Mouse (Mus musculus) hindbrain, embryonic 13.5 days (tissue): Measurements from ENCODE around the gene Rassf1. TPM values are rescaled to one million over a fixed set of nuclear protein-coding genes. Genes with fewer than 3 reads are reported as not detected.

Experiments
- ATAC-seq: fragments of 200-750 bp; cut with Nextera tagmentation; 2 replicates; pipeline ENCODE4 v1.8.0; 2017; ENCODE audit warnings: moderate TSS enrichment; ENCODE audit not compliant: low FRiP score
- H3K27ac ChIP-seq: fragments of 300-500 bp; sonication (generic); 2 replicates; pipeline ENCODE4 v1.5.1; 2015; ENCODE audit warnings: inconsistent platforms, mild to moderate bottlenecking, moderate library complexity
- H3K27me3 ChIP-seq: fragments of 300-500 bp; sonication (generic); 2 replicates; pipeline ENCODE4 v1.6.1; 2015; ENCODE audit warnings: mild to moderate bottlenecking, inconsistent platforms
- H3K36me3 ChIP-seq: fragments of 300-500 bp; sonication (generic); 2 replicates; pipeline ENCODE4 v1.6.1; 2015; ENCODE audit warnings: mild to moderate bottlenecking, inconsistent platforms
- H3K4me1 ChIP-seq: fragments of 300-500 bp; sonication (generic); replicated peaks from 2 replicates; pipeline ENCODE4 v1.6.1; 2015; ENCODE audit warnings: inconsistent platforms
- H3K4me2 ChIP-seq: fragments of 300-500 bp; sonication (generic); 2 replicates; pipeline ENCODE4 v1.6.1; 2015; ENCODE audit warnings: inconsistent platforms, mild to moderate bottlenecking, moderate library complexity
- H3K4me3 ChIP-seq: fragments of 300-500 bp; sonication (generic); 2 replicates; pipeline ENCODE4 v1.5.1; 2015; ENCODE audit warnings: mild to moderate bottlenecking, inconsistent platforms
- H3K9ac ChIP-seq: fragments of 300-500 bp; sonication (generic); 2 replicates; pipeline ENCODE4 v1.6.1; 2015; ENCODE audit warnings: mild to moderate bottlenecking, inconsistent platforms
- H3K9me3 ChIP-seq: fragments of 300-500 bp; sonication (generic); 2 replicates; pipeline ENCODE4 v1.6.1; 2016; ENCODE audit warnings: inconsistent platforms
- WGBS: fragments of 180-500 bp; shearing (Covaris S2); methylation state at CpG from one replicate; pipeline ENCODE4 v1.1.7; 2015; 5-methylcytosine and 5-hydroxymethylcytosine counted together
- polyA plus RNA-seq: library from polyadenylated mRNA; unstranded; fragments of >200 nt; fragmentation: Nextera tagmentation; extraction: Ambion mirVana; gene quantifications from 2 replicates; pipeline ENCODE4 v1.2.1, GENCODE M21; 2015

Rassf1 gene
- polyA plus RNA-seq, 1 experiment from 2014 or later: 36.9 TPM

- no peak for ATAC-seq
- H3K9ac ChIP-seq: peak overlapping the region; percentile 53; the same call in 1 of the 2 replicates
- H3K4me1 ChIP-seq: peaks cover 36% of the 10 kb centered on the region
- H3K36me3 ChIP-seq: peaks cover 40% of the 10 kb centered on the region
- no peaks in the 10 kb centered on the region for H3K9me3 ChIP-seq
- peak overlapping the region; percentile 52 for H3K27ac ChIP-seq
- 24% methylated on average over 25 of the region's 25 CpGs for WGBS
- H3K4me2 ChIP-seq: peak overlapping the region; percentile 19; the same call in 1 of the 2 replicates
- H3K27me3 ChIP-seq: peaks cover 37% of the 10 kb centered on the region
- no peak overlapping the region for H3K4me3 ChIP-seq
These were observed 29.5 kb upstream of the Rassf1 start for GRCm38 (mm10) chr9:107521711-107522399.

GRCm38 (mm10) chr9:107522400-107522711 is 29.0 kb upstream of the Rassf1 start:
- ATAC-seq: no peak
- H3K4me1 ChIP-seq: peaks cover 41% of the 10 kb centered on the region
- peak overlapping the region; percentile 19; the same call in 1 of the 2 replicates for H3K4me2 ChIP-seq
- peak overlapping the region; percentile 53; the same call in 1 of the 2 replicates for H3K9ac ChIP-seq
- H3K36me3 ChIP-seq: peaks cover 38% of the 10 kb centered on the region
- peaks cover 42% of the 10 kb centered on the region for H3K27me3 ChIP-seq
- no peak overlapping the region for H3K4me3 ChIP-seq
- H3K9me3 ChIP-seq: no peaks in the 10 kb centered on the region
- peak overlapping the region; percentile 52 for H3K27ac ChIP-seq
- 27% methylated on average over 2 of the region's 2 CpGs for WGBS

- H3K4me1 ChIP-seq: peaks cover 27% of the 10 kb centered on the region
- no peaks in the 10 kb centered on the region for H3K9me3 ChIP-seq
- peaks cover 28% of the 10 kb centered on the region for H3K36me3 ChIP-seq
- no peak overlapping the region for H3K27ac ChIP-seq
- peak overlapping the region; percentile 55 for H3K9ac ChIP-seq
- 7% methylated on average over 42 of the region's 44 CpGs for WGBS
- H3K4me2 ChIP-seq: peak overlapping the region; percentile 46
- peaks cover 58% of the 10 kb centered on the region for H3K27me3 ChIP-seq
- H3K4me3 ChIP-seq: peak overlapping the region; percentile 26
- no peak; the same call in 1 of the 2 replicates for ATAC-seq
These were observed 24.9 kb upstream of the Rassf1 start for GRCm38 (mm10) chr9:107526198-107527026.

GRCm38 (mm10) chr9:107533791-107534407 is 17.5 kb upstream of the Rassf1 start, which contains the start of gene Tmem115:
TSS of gene Tmem115 (plus strand) at chr9:107533945.
- Histone ChIP-seq H3K27ac (peak within 1 kb of the TSS; percentile 78), H3K27me3 (0 out of 2 replicates have a peak, but pooled peaks cover 5% of the 10 kb centered on the region), H3K36me3 (peaks cover 17% of the 10 kb centered on the region), H3K4me3 (peak within 1 kb of the TSS; percentile 93), H3K4me2 (peak within 1 kb of the TSS; percentile 100), H3K9ac (peak within 1 kb of the TSS; percentile 93), H3K4me1 (peaks cover 40% of the 10 kb centered on the region), H3K9me3 (no peaks in the 10 kb centered on the region)
- WGBS: under 1% methylated on average over 48 of the region's 48 CpGs
- ATAC-seq: peak; percentile 98

GRCm38 (mm10) chr9:107534408-107535202 is 16.8 kb upstream of the Rassf1 start:
- Histone ChIP-seq H3K4me2 (peak overlapping the region; percentile 100), H3K27me3 (0 out of 2 replicates have a peak, but pooled peaks cover 5% of the 10 kb centered on the region), H3K9ac (peak overlapping the region; percentile 93), H3K27ac (peak overlapping the region; percentile 78), H3K9me3 (no peaks in the 10 kb centered on the region), H3K36me3 (peaks cover 24% of the 10 kb centered on the region), H3K4me1 (peaks cover 40% of the 10 kb centered on the region), H3K4me3 (peak overlapping the region; percentile 93)
- WGBS: under 1% methylated on average over 40 of the region's 40 CpGs
- ATAC-seq: peak; percentile 38; the same call in 1 of the 2 replicates

- no peak for ATAC-seq
- H3K27me3 ChIP-seq: no peaks in the 10 kb centered on the region
- no peak overlapping the region; the same call in 1 of the 2 replicates for H3K4me2 ChIP-seq
- no peak overlapping the region for H3K27ac ChIP-seq
- WGBS: 95% methylated on average over 7 of the region's 7 CpGs
- H3K4me1 ChIP-seq: peaks cover 67% of the 10 kb centered on the region
- peaks cover 32% of the 10 kb centered on the region for H3K36me3 ChIP-seq
- no peaks in the 10 kb centered on the region for H3K9me3 ChIP-seq
- H3K4me3 ChIP-seq: no peak overlapping the region
- no peak overlapping the region for H3K9ac ChIP-seq
These were observed 13.1 kb upstream of the Rassf1 start for GRCm38 (mm10) chr9:107538231-107538630.

- no peak for ATAC-seq
- Histone ChIP-seq H3K9ac (no peak overlapping the region), H3K27ac (no peak overlapping the region), H3K27me3 (no peaks in the 10 kb centered on the region), H3K9me3 (no peaks in the 10 kb centered on the region), H3K4me2 (no peak overlapping the region), H3K36me3 (peaks cover 36% of the 10 kb centered on the region), H3K4me3 (no peak overlapping the region), H3K4me1 (peaks cover 67% of the 10 kb centered on the region)
- WGBS: 97% methylated on average over 3 of the region's 3 CpGs
These were observed 12.6 kb upstream of the Rassf1 start for GRCm38 (mm10) chr9:107538711-107539110.

- peaks cover 66% of the 10 kb centered on the region for H3K4me1 ChIP-seq
- H3K27me3 ChIP-seq: no peaks in the 10 kb centered on the region
- H3K9ac ChIP-seq: 0 out of 2 replicates have a peak overlapping the region, but pooled peaks have one; percentile 5
- WGBS: 98% methylated on average over 8 of the region's 8 CpGs
- ATAC-seq: no peak
- no peak overlapping the region for H3K4me3 ChIP-seq
- H3K36me3 ChIP-seq: peaks cover 49% of the 10 kb centered on the region
- H3K27ac ChIP-seq: no peak overlapping the region
- H3K9me3 ChIP-seq: no peaks in the 10 kb centered on the region
- H3K4me2 ChIP-seq: no peak overlapping the region
These were observed 11.4 kb upstream of the Rassf1 start for GRCm38 (mm10) chr9:107539940-107540339.

- Histone ChIP-seq H3K27ac (no peak overlapping the region), H3K36me3 (peaks cover 51% of the 10 kb centered on the region), H3K4me1 (peaks cover 66% of the 10 kb centered on the region), H3K9ac (peak overlapping the region; percentile 72; the same call in 1 of the 2 replicates), H3K4me2 (peak overlapping the region; percentile 83), H3K9me3 (no peaks in the 10 kb centered on the region), H3K4me3 (peak overlapping the region; percentile 64), H3K27me3 (no peaks in the 10 kb centered on the region)
- 65% methylated on average over 4 of the region's 4 CpGs for WGBS
- ATAC-seq: no peak
These were observed 10.9 kb upstream of the Rassf1 start for GRCm38 (mm10) chr9:107540420-107540819.

- H3K9me3 ChIP-seq: no peaks in the 10 kb centered on the region
- 29% methylated on average over 10 of the region's 10 CpGs for WGBS
- H3K4me1 ChIP-seq: peaks cover 63% of the 10 kb centered on the region
- H3K27me3 ChIP-seq: no peaks in the 10 kb centered on the region
- H3K4me3 ChIP-seq: peak overlapping the region; percentile 64
- H3K9ac ChIP-seq: peak overlapping the region; percentile 72
- H3K4me2 ChIP-seq: peak overlapping the region; percentile 83
- no peak for ATAC-seq
- H3K27ac ChIP-seq: 0 out of 2 replicates have a peak overlapping the region, but pooled peaks have one; percentile 70
- peaks cover 51% of the 10 kb centered on the region for H3K36me3 ChIP-seq
These were observed 10.3 kb upstream of the Rassf1 start for GRCm38 (mm10) chr9:107541005-107541404.
